Mouse (Mus musculus) ES-E14 (cell line): ENCODE measurements around the gene Zfr. TPM values are rescaled to one million over a fixed set of nuclear protein-coding genes. Genes with fewer than 3 reads are reported as not detected.

Experiments
- DNase-seq: peaks from one replicate; pipeline ENCODE4 v3.0.0-alpha.2; 2013; ENCODE audit warnings: low read depth, low spot score
- H3K27ac ChIP-seq: 2 replicates; pipeline ENCODE4 v1.5.1; 2012; ENCODE audit warnings: low read depth, mild to moderate bottlenecking, low read length, moderate library complexity, mixed read lengths; ENCODE audit not compliant: poor library complexity, insufficient read depth, severe bottlenecking
- H3K36me3 ChIP-seq: 2 replicates; pipeline ENCODE4 v1.6.1; 2012; ENCODE audit warnings: mild to moderate bottlenecking, low read length, moderate library complexity, mixed read lengths; ENCODE audit not compliant: control insufficient read depth, poor library complexity, insufficient read depth, severe bottlenecking
- H3K4me1 ChIP-seq, 2 experiments: fragments of 150-350 bp in 1 of 2; sonication (generic) in 1 of 2; 2 replicates each; pipeline ENCODE4 v1.6.1; 2012; ENCODE audit warnings: low read length in 2 of 2, mild to moderate bottlenecking in 1 of 2, mixed read lengths in 1 of 2; ENCODE audit not compliant: control insufficient read depth in 2 of 2, insufficient read depth in 2 of 2, poor library complexity in 1 of 2
- H3K4me3 ChIP-seq, 2 experiments: fragments of 150-350 bp in 1 of 2; sonication (generic) in 1 of 2; 2 replicates each; pipeline ENCODE4 v1.5.1; 2012; ENCODE audit warnings: low read length in 2 of 2, low read depth in 1 of 2, mild to moderate bottlenecking in 1 of 2, mixed read lengths in 1 of 2; ENCODE audit not compliant: insufficient read depth in 1 of 2, poor library complexity in 1 of 2, severe bottlenecking in 1 of 2
- H3K9ac ChIP-seq: 2 replicates; pipeline ENCODE4 v1.6.1; 2012; ENCODE audit warnings: low read depth, mild to moderate bottlenecking, low read length, mixed read lengths; ENCODE audit not compliant: poor library complexity, insufficient read depth, severe bottlenecking
- H3K9me3 ChIP-seq: fragments of 150-350 bp; sonication (generic); 2 replicates; pipeline ENCODE4 v1.6.1; 2012; ENCODE audit warnings: low read depth, mild to moderate bottlenecking, low read length; ENCODE audit not compliant: control insufficient read depth, insufficient read depth
- CHD2 ChIP-seq: IDR thresholded peaks from 2 replicates; pipeline ENCODE4 v1.6.1; 2014; ENCODE audit warnings: mild to moderate bottlenecking, low read depth, low read length, inconsistent platforms
- HCFC1 ChIP-seq: IDR thresholded peaks from 2 replicates; pipeline ENCODE4 v1.6.1; 2012; ENCODE audit warnings: low read length, inconsistent platforms, borderline replicate concordance; ENCODE audit not compliant: insufficient read depth
- MAFK ChIP-seq: IDR thresholded peaks from 2 replicates; pipeline ENCODE4 v1.6.1; 2014; ENCODE audit warnings: mild to moderate bottlenecking, low read depth, low read length, inconsistent platforms; ENCODE audit not compliant: insufficient read depth
- ZC3H11A ChIP-seq: IDR thresholded peaks from 2 replicates; pipeline ENCODE4 v1.6.1; 2012; ENCODE audit warnings: low read depth, mild to moderate bottlenecking, inconsistent platforms, low read length, borderline replicate concordance
- ZNF384 ChIP-seq: IDR thresholded peaks from 2 replicates; pipeline ENCODE4 v1.6.1; 2012; ENCODE audit warnings: low read depth, low read length, inconsistent platforms
- in situ Hi-C, 2 experiments: fragments of 600-800 bp; cut with MboI; formaldehyde crosslinking; loops; one replicate each; pipeline ENCODE4 v1.15.1; 2025; ENCODE audit warnings: low sequenced_read_pairs in 2 of 2, inconsistent platforms in 1 of 2; ENCODE audit not compliant: unreplicated experiment in 2 of 2
- total RNA-seq: library from RNA; depleted of rRNA; stranded (reverse); fragments of 300-350 nt; gene quantifications from 2 replicates; pipeline ENCODE4 v1.2.3, GENCODE M21; 2012

The Zfr gene
- total RNA-seq, 1 experiment = 66.8 TPM

DNA sequence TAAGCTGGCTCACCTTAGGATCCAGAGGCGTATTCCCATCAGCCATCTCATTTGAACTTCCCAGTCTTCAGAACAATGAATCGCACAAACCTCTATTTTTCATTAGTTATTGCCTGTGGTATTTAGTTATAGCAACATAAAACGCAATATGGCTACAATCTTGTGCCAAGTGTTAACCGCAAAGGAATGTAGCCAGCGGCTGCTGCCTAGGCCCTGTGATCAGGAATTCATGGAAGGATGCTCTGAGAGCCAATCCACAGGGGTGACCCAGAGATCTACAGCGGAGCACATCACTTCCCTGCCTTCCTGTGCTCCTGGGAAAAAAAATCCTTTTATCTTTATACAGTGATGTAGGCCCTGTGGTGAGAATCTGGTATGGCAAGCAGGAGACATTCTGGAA, 43.2 kb upstream of the Zfr start:
- DNase-seq = no peak
- Histone ChIP-seq H3K9me3 (no peaks in the 10 kb centered on the region), H3K9ac (no peak overlapping the region), H3K4me3 (no peak overlapping the region), H3K27ac (no peak overlapping the region), H3K4me1 (no peaks in the 10 kb centered on the region), H3K36me3 (no peaks in the 10 kb centered on the region)
- TF ChIP-seq ZC3H11A (no peak), MAFK (no peak), CHD2 (no peak), HCFC1 (no peak), ZNF384 (no peak)
- in situ Hi-C loops = no loop called here

DNA sequence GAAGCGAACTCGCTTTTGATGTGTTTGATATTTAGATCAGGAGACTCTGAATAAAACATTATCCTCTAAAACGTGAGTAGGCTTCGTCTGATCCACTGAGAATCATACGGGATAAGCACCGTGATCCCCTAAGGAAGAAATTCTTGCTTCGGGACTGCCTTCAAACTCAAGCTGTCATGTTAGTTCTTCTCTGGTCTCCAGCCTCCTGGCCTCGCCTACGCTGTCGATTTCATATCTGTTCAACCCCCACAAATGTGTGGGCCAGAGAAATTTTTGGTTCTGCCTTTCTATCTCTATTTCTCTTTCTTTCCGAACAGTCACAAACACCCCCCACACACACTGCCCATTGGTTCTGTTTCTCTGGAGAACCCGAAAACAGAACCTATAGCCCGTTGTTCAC, 35.3 kb upstream of the Zfr start:
- no peak overlapping the region for H3K4me3 ChIP-seq
- H3K9me3 ChIP-seq = no peaks in the 10 kb centered on the region
- no peak for TF ChIP-seq ZC3H11A
- no peak for TF ChIP-seq HCFC1
- TF ChIP-seq CHD2 = no peak
- TF ChIP-seq MAFK = no peak
- no peak for TF ChIP-seq ZNF384
- no peak overlapping the region for H3K9ac ChIP-seq
- no peaks in the 10 kb centered on the region for H3K36me3 ChIP-seq
- no peak overlapping the region for H3K27ac ChIP-seq
- in situ Hi-C loops = loop anchor here in 1 of 2 experiments (10.0 kb wide), 1 partner anchor 108 kb away; no protein-coding TSS in a partner anchor
- DNase-seq = no peak
- no peaks in the 10 kb centered on the region for H3K4me1 ChIP-seq

DNA sequence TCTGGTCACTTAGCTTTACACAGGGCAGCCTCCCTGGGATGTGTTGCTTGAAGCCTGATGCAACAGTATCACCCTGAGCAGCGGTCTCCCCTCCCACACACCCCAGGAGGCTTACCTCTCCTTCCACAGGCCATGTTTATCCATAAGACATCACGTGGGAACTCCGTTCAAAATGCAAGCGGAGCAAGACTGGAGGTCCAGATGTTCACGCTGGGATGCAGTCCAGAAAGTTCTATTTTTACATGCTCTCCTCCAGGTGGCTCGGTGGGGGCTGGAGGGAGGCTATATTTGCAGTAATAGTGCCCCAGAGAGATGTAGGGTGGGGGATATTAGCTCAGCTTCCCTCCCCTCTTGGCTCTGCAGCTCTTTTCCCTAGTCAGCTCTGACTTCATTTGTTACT, 33.5 kb upstream of the Zfr start:
- in situ Hi-C loops = loop anchor here in 1 of 2 experiments (10.0 kb wide), 1 partner anchor 109 kb away; no protein-coding TSS in a partner anchor
- no peak overlapping the region for H3K27ac ChIP-seq
- DNase-seq = no peak

DNA sequence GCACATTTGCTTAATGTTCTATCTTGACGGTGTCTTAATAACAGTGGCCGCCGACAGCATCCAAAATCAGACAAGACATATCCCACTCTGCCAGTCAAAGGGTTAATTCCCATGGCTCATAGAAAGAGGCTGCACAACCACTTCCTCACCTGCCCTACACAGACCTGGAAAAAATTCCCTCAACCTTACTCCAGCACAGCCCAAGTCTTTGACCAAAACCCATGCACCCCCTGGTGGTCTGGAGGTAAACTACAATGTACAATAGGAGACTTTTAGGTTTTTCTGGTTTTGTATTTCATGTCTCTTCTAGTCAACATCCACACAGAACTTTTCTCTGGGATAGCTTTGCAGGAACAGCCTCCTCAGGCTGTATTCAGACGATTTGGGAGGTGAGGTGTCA, 32.8 kb upstream of the Zfr start:
- H3K9ac ChIP-seq = no peak overlapping the region
- DNase-seq = peak; percentile 69
- no peaks in the 10 kb centered on the region for H3K36me3 ChIP-seq
- TF ChIP-seq HCFC1 = no peak
- TF ChIP-seq ZC3H11A = peak; percentile 64; the same call in 1 of the 2 replicates
- H3K27ac ChIP-seq = no peak overlapping the region
- no peaks in the 10 kb centered on the region for H3K9me3 ChIP-seq
- no peaks in the 10 kb centered on the region for H3K4me1 ChIP-seq
- no peak overlapping the region for H3K4me3 ChIP-seq
- in situ Hi-C loops = loop anchor here in 1 of 2 experiments (10.0 kb wide), 1 partner anchor 110 kb away; no protein-coding TSS in a partner anchor

More for the DNA sequence above, 33.5 kb upstream of the Zfr start:
- Histone ChIP-seq H3K9ac (no peak overlapping the region), H3K36me3 (no peaks in the 10 kb centered on the region), H3K4me1 (no peaks in the 10 kb centered on the region), H3K4me3 (no peak overlapping the region), H3K9me3 (no peaks in the 10 kb centered on the region)
- TF ChIP-seq CHD2 (no peak), ZC3H11A (no peak), HCFC1 (no peak), ZNF384 (no peak), MAFK (no peak)

DNA sequence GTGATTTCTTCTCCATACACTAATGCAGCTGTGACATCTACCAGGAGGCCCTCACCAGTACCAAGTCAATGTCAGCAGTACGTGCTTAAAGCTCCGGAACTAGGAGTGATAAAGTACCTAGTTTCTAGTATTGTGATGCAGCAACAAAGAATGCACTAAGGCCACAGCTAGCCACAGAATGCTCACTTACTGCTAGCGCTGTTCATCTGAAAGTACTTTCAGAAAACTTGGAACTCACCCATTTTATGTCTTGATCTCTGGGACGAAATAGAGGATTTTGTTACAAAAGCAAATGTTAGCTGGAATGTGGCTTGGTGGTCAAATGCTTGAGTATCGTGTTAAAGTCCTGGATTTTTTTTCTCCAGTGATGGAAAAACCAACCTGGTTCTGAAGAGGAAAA, 30.0 kb upstream of the Zfr start:
- H3K9ac ChIP-seq = no peak overlapping the region
- no peak overlapping the region for H3K27ac ChIP-seq
- TF ChIP-seq ZC3H11A (no peak), MAFK (no peak), ZNF384 (no peak), CHD2 (no peak), HCFC1 (no peak)
- H3K36me3 ChIP-seq = no peaks in the 10 kb centered on the region
- in situ Hi-C loops = loop anchor here in 1 of 2 experiments (10.0 kb wide), 1 partner anchor 113 kb away; no protein-coding TSS in a partner anchor
- no peak for DNase-seq
- no peaks in the 10 kb centered on the region for H3K9me3 ChIP-seq
- H3K4me1 ChIP-seq = peaks cover 0 to 5% of the 10 kb centered on the region in 2 experiments; a peak in 2 of 4 replicates
- H3K4me3 ChIP-seq = no peak overlapping the region
